Mouse (Mus musculus) MEL (cell line): ENCODE data around the gene Fchsd2. TPM values are rescaled to one million over a fixed set of nuclear protein-coding genes. Genes with fewer than 3 reads are reported as not detected.

Experiments
- DNase-seq: peaks from one replicate; pipeline ENCODE4 v3.0.0; 2011; ENCODE audit warnings: low read depth, low spot score
- H3K27ac ChIP-seq: 2 replicates; pipeline ENCODE4 v1.5.1; 2012; ENCODE audit warnings: low read depth, mild to moderate bottlenecking, control low read depth, low read length, moderate library complexity; ENCODE audit not compliant: control insufficient read depth
- H3K27me3 ChIP-seq, 2 experiments: fragments of 150-350 bp in 1 of 2; sonication (generic) in 1 of 2; 2 replicates each; pipeline ENCODE4 v1.6.1; 2012; ENCODE audit warnings: low read length in 2 of 2, mild to moderate bottlenecking in 2 of 2, improper control_type of control experiment in 1 of 2, moderate library complexity in 1 of 2; ENCODE audit not compliant: insufficient read depth in 2 of 2, control insufficient read depth in 1 of 2
- H3K36me3 ChIP-seq, 2 experiments: 2 replicates each; pipeline ENCODE4 v1.6.1; 2012 to 2014; ENCODE audit warnings: low read length in 2 of 2, improper control_type of control experiment in 1 of 2, inconsistent platforms in 1 of 2, mild to moderate bottlenecking in 1 of 2; ENCODE audit not compliant: insufficient read depth in 2 of 2, control insufficient read depth in 1 of 2
- H3K4me1 ChIP-seq, 2 experiments: fragments of 150-350 bp in 1 of 2; sonication (generic) in 1 of 2; 2 replicates each; pipeline ENCODE4 v1.6.1; 2012; ENCODE audit warnings: low read length in 2 of 2, improper control_type of control experiment in 1 of 2, mild to moderate bottlenecking in 1 of 2; ENCODE audit not compliant: insufficient read depth in 2 of 2, control insufficient read depth in 1 of 2
- H3K4me3 ChIP-seq, 2 experiments: fragments of 150-350 bp in 1 of 2; sonication (generic) in 1 of 2; 2 replicates each; pipeline ENCODE4 v1.5.1; 2012; ENCODE audit warnings: low read depth in 2 of 2, low read length in 2 of 2, mild to moderate bottlenecking in 2 of 2, moderate library complexity in 2 of 2, control low read depth in 1 of 2, improper control_type of control experiment in 1 of 2; ENCODE audit not compliant: control insufficient read depth in 1 of 2, insufficient read depth in 1 of 2
- H3K79me2 ChIP-seq: 2 replicates; pipeline ENCODE4 v1.6.1; 2012; ENCODE audit warnings: mild to moderate bottlenecking, low read length, moderate library complexity; ENCODE audit not compliant: control insufficient read depth, poor library complexity, insufficient read depth
- H3K9ac ChIP-seq: 2 replicates; pipeline ENCODE4 v1.6.1; 2012; ENCODE audit warnings: low read depth, mild to moderate bottlenecking, control low read depth, low read length, moderate library complexity; ENCODE audit not compliant: control insufficient read depth, poor library complexity, severe bottlenecking
- H3K9me3 ChIP-seq: fragments of 150-350 bp; sonication (generic); replicated peaks from 2 replicates; pipeline ENCODE4 v1.6.1; 2012; ENCODE audit warnings: mild to moderate bottlenecking, low read length, improper control_type of control experiment, moderate library complexity; ENCODE audit not compliant: insufficient read depth
- CHD1 ChIP-seq: IDR thresholded peaks from 2 replicates; pipeline ENCODE4 v1.6.1; 2012; ENCODE audit warnings: low read depth, mild to moderate bottlenecking, inconsistent platforms, low read length, improper control_type of control experiment
- GABPA ChIP-seq: IDR thresholded peaks from 2 replicates; pipeline ENCODE4 v1.6.1; 2012; ENCODE audit warnings: low read depth, mild to moderate bottlenecking, inconsistent platforms, low read length, improper control_type of control experiment, moderate library complexity
- KAT2A ChIP-seq: conservative IDR thresholded peaks from 2 replicates; pipeline ENCODE4 v1.6.1; 2012; ENCODE audit warnings: low read depth, low read length, improper control_type of control experiment, inconsistent platforms
- MAX ChIP-seq: IDR thresholded peaks from 2 replicates; pipeline ENCODE4 v1.6.1; 2011; ENCODE audit warnings: low read length, improper control_type of control experiment
- MEF2A ChIP-seq: IDR thresholded peaks from 2 replicates; pipeline ENCODE4 v1.6.1; 2014; ENCODE audit warnings: low read depth, mild to moderate bottlenecking, inconsistent platforms, low read length, improper control_type of control experiment; ENCODE audit not compliant: poor library complexity, insufficient replicate concordance, severe bottlenecking; ENCODE audit errors: extremely low read depth
- MYC ChIP-seq: IDR thresholded peaks from 2 replicates; pipeline ENCODE4 v1.6.1; 2011; ENCODE audit warnings: low read depth, mild to moderate bottlenecking, low read length, improper control_type of control experiment, moderate library complexity
- NELFE ChIP-seq: IDR thresholded peaks from 2 replicates; pipeline ENCODE4 v1.6.1; 2011; ENCODE audit warnings: low read depth, low read length, improper control_type of control experiment
- NRF1 ChIP-seq: IDR thresholded peaks from 2 replicates; pipeline ENCODE4 v1.6.1; 2014; ENCODE audit warnings: low read depth, mild to moderate bottlenecking, inconsistent platforms, low read length, improper control_type of control experiment, moderate library complexity; ENCODE audit not compliant: poor library complexity, insufficient read depth, severe bottlenecking
- POLR2A ChIP-seq, 2 experiments: IDR thresholded peaks; 2 replicates each; pipeline ENCODE4 v1.6.1; 2011 to 2012; ENCODE audit warnings: low read length in 2 of 2, mild to moderate bottlenecking in 2 of 2, control low read depth in 1 of 2, improper control_type of control experiment in 1 of 2, low read depth in 1 of 2, moderate library complexity in 1 of 2; ENCODE audit not compliant: control insufficient read depth in 1 of 2, insufficient read depth in 1 of 2, poor library complexity in 1 of 2
- SMC3 ChIP-seq: IDR thresholded peaks from 2 replicates; pipeline ENCODE4 v1.6.1; 2011; ENCODE audit warnings: low read depth, low read length, improper control_type of control experiment
- UBTF ChIP-seq: IDR thresholded peaks from 2 replicates; pipeline ENCODE4 v1.6.1; 2012; ENCODE audit warnings: low read depth, mild to moderate bottlenecking, inconsistent platforms, low read length, improper control_type of control experiment, moderate library complexity, borderline replicate concordance; ENCODE audit not compliant: insufficient read depth
- ZKSCAN1 ChIP-seq: IDR thresholded peaks from 2 replicates; pipeline ENCODE4 v1.6.1; 2012; ENCODE audit warnings: low read depth, mild to moderate bottlenecking, inconsistent platforms, low read length, improper control_type of control experiment, moderate library complexity
- ZMIZ1 ChIP-seq: IDR thresholded peaks from 2 replicates; pipeline ENCODE4 v1.6.1; 2012; ENCODE audit warnings: low read depth, mild to moderate bottlenecking, inconsistent platforms, low read length, improper control_type of control experiment, moderate library complexity
- polyA plus RNA-seq, 2 experiments: library from polyadenylated mRNA; stranded (reverse) in 1 of 2; unstranded in 1 of 2; fragments of >175 nt in 1 of 2; fragments of >200 nt in 1 of 2; gene quantifications; 2 replicates each; pipeline versions ENCODE4 v1.2.1 to v1.2.4; 2012; ENCODE audit warnings: low replicate concordance in 2 of 2, low read depth in 1 of 2; ENCODE audit not compliant: insufficient read length in 2 of 2, insufficient read depth in 1 of 2, missing spikeins in 1 of 2
- total RNA-seq: library from RNA; depleted of rRNA; stranded (reverse); fragments of 300-350 nt; gene quantifications from 2 replicates; pipeline ENCODE4 v1.2.3, GENCODE M21; 2012

The Fchsd2 gene
- total and polyA plus RNA-seq, 3 experiments, result 3.9 to 6.3 TPM; not detected in 1

DNA sequence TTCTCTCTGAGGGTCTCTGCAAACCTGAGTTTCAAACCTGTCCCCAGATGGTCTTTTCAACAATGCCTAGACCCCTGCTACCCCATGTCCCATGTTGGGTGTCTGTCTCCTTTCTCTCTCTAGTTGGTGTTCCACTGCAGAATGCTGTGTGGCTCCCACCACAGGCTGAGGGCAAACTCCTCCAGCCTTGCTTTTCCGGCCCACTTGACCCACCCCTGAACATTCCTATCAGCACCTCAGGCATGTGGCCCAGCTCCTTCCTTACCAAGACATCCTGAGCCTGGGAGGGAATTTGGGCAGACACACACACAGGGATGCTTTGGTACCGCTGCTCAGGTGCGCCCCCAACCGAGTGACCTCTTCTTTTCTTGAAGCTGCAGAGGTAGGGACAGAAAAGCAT, 200.9 kb downstream of the Fchsd2 start:
- TF ChIP-seq MAX (no peak), NRF1 (no peak), ZKSCAN1 (no peak), NELFE (no peak)
- TF ChIP-seq, all 39 proteins: peak for 0

DNA sequence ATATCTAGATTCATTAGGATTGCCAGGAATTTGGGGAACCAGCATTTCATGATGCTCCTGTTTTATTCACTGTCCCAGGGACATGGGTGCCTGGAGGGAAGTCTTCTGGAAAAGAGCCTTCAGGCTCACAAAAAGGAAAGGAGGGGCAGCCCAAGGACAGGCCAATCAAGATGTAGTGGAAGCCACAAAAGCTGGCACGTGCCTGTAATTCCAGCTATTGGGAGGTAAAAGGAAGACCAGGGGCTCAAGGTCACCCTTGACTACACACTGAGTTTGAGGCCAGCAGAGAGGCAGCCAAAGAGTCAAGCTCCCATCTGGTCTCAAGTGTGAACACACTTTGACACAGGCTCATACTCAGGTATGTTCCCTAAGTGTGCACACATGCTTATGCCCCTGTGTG, 202.8 kb downstream of the Fchsd2 start:
- DNase-seq, result no peak
- Histone ChIP-seq H3K9me3 (no peaks in the 10 kb centered on the region), H3K27ac (no peak overlapping the region), H3K79me2 (no peaks in the 10 kb centered on the region), H3K27me3 (no peaks in the 10 kb centered on the region), H3K9ac (no peak overlapping the region), H3K4me3 (no peak overlapping the region), H3K4me1 (no peaks in the 10 kb centered on the region; a peak in 1 of 4 replicates), H3K36me3 (no peaks in the 10 kb centered on the region; a peak in 1 of 4 replicates)
- TF ChIP-seq UBTF, result no peak
- no peak for TF ChIP-seq ZMIZ1
- TF ChIP-seq SMC3, result no peak
- TF ChIP-seq POLR2A (IDR thresholded peaks at IDR 0.05; ENCODE audit: control insufficient read depth in 1 of 2, insufficient read depth in 1 of 2, low read depth in 1 of 2, low read length in 2 of 2, poor library complexity in 1 of 2), result no peak
- no peak for TF ChIP-seq GABPA
- TF ChIP-seq MEF2A, result no peak
- no peak for TF ChIP-seq ZKSCAN1
- TF ChIP-seq KAT2A, result no peak
- TF ChIP-seq CHD1, result no peak
- TF ChIP-seq MYC, result no peak

More for the DNA sequence above, 200.9 kb downstream of the Fchsd2 start:
- Histone ChIP-seq H3K4me3 (no peak overlapping the region), H3K27ac (no peak overlapping the region), H3K9ac (no peak overlapping the region), H3K79me2 (no peaks in the 10 kb centered on the region), H3K9me3 (no peaks in the 10 kb centered on the region), H3K4me1 (no peaks in the 10 kb centered on the region), H3K27me3 (no peaks in the 10 kb centered on the region), H3K36me3 (no peaks in the 10 kb centered on the region; a peak in 1 of 4 replicates)
- DNase-seq, result no peak
